Mouse (Mus musculus): ENCODE results near the gene Txndc15. TPM values are rescaled to one million over a fixed set of nuclear protein-coding genes. Genes with fewer than 3 reads are reported as not detected.

Gene Txndc15
- polyA plus RNA-seq, 1 experiment, result 50.8 TPM

GRCm38 (mm10) chr13:55737885-55738284 is 23.4 kb downstream of the Txndc15 start:
- H3K4me3 ChIP-seq (ENCODE audit: control insufficient read depth, insufficient read depth, low read length), result no peak overlapping the region
- no peak for DNase-seq
- H3K4me1 ChIP-seq (replicated peaks; ENCODE audit: control insufficient read depth, insufficient read depth, low read length), result no peaks in the 10 kb centered on the region
- no peak overlapping the region for H3K27ac ChIP-seq (ENCODE audit: control insufficient read depth, insufficient read depth, low read length)
- WGBS, result 97% methylated on average over 8 of the region's 8 CpGs
- no peaks in the 10 kb centered on the region for H3K27me3 ChIP-seq (ENCODE audit: control insufficient read depth, insufficient read depth, low read length)
- TF ChIP-seq CTCF (IDR thresholded peaks at IDR 0.05; ENCODE audit: borderline replicate concordance, control insufficient read depth, extremely low read depth, insufficient read depth, low read length, poor library complexity), result no peak
- TF ChIP-seq POLR2A (IDR thresholded peaks at IDR 0.05; ENCODE audit: control insufficient read depth, extremely low read depth, insufficient read depth, low read length, poor library complexity), result no peak
- no peaks in the 10 kb centered on the region for H3K36me3 ChIP-seq (ENCODE audit: control insufficient read depth, insufficient read depth, low read length)

- H3K4me3 ChIP-seq (ENCODE audit: control insufficient read depth, insufficient read depth, low read length), result no peak overlapping the region
- H3K27me3 ChIP-seq (ENCODE audit: control insufficient read depth, insufficient read depth, low read length), result no peaks in the 10 kb centered on the region
- H3K27ac ChIP-seq (ENCODE audit: control insufficient read depth, insufficient read depth, low read length), result no peak overlapping the region
- no peaks in the 10 kb centered on the region for H3K36me3 ChIP-seq (ENCODE audit: control insufficient read depth, insufficient read depth, low read length)
- TF ChIP-seq CTCF (IDR thresholded peaks at IDR 0.05; ENCODE audit: borderline replicate concordance, control insufficient read depth, extremely low read depth, insufficient read depth, low read length, poor library complexity) (no peak), POLR2A (IDR thresholded peaks at IDR 0.05; ENCODE audit: control insufficient read depth, extremely low read depth, insufficient read depth, low read length, poor library complexity) (no peak)
- 96% methylated on average over 8 of the region's 8 CpGs for WGBS
- no peaks in the 10 kb centered on the region for H3K4me1 ChIP-seq (replicated peaks; ENCODE audit: control insufficient read depth, insufficient read depth, low read length)
- DNase-seq, result no peak
Observed at GRCm38 (mm10) chr13:55742306-55742705, 27.9 kb downstream of the Txndc15 start.

GRCm38 (mm10) chr13:55754380-55754779 is 39.9 kb downstream of the Txndc15 start:
- no peaks in the 10 kb centered on the region for H3K4me1 ChIP-seq (replicated peaks; ENCODE audit: control insufficient read depth, insufficient read depth, low read length)
- H3K4me3 ChIP-seq (ENCODE audit: control insufficient read depth, insufficient read depth, low read length), result no peak overlapping the region
- TF ChIP-seq CTCF (IDR thresholded peaks at IDR 0.05; ENCODE audit: borderline replicate concordance, control insufficient read depth, extremely low read depth, insufficient read depth, low read length, poor library complexity), result no peak
- no peak for TF ChIP-seq POLR2A (IDR thresholded peaks at IDR 0.05; ENCODE audit: control insufficient read depth, extremely low read depth, insufficient read depth, low read length, poor library complexity)
- H3K27me3 ChIP-seq (ENCODE audit: control insufficient read depth, insufficient read depth, low read length), result no peaks in the 10 kb centered on the region
- no peak for DNase-seq
- 44% methylated on average over 13 of the region's 13 CpGs for WGBS
- no peaks in the 10 kb centered on the region for H3K36me3 ChIP-seq (ENCODE audit: control insufficient read depth, insufficient read depth, low read length)
- H3K27ac ChIP-seq (ENCODE audit: control insufficient read depth, insufficient read depth, low read length), result no peak overlapping the region

DNA sequence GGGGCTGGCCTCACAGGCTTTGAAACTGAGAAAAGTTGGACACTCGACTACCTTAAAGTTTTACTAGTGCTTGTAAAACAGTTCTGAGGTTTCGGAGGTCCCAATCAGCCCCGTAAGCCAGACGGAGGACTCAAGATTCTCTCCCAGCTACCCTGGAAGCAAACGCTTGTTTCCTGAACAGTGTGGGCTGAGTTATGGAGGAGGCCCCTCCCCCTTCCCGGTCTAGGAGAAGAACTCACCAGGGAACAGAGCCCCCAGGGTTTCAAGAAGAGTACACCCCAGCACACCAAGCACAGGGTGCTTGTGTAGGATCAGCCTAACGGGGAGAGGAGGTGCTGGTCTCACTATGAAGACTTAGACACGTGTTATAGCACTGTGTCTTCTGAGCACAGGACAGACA is 42.3 kb downstream of the Txndc15 start:
- no peaks in the 10 kb centered on the region for H3K36me3 ChIP-seq (ENCODE audit: control insufficient read depth, insufficient read depth, low read length)
- 79% methylated on average over 8 of the region's 8 CpGs for WGBS
- no peak for TF ChIP-seq POLR2A (IDR thresholded peaks at IDR 0.05; ENCODE audit: control insufficient read depth, extremely low read depth, insufficient read depth, low read length, poor library complexity)
- no peak for TF ChIP-seq CTCF (IDR thresholded peaks at IDR 0.05; ENCODE audit: borderline replicate concordance, control insufficient read depth, extremely low read depth, insufficient read depth, low read length, poor library complexity)
- no peak overlapping the region for H3K27ac ChIP-seq (ENCODE audit: control insufficient read depth, insufficient read depth, low read length)
- DNase-seq, result no peak
- H3K4me1 ChIP-seq (replicated peaks; ENCODE audit: control insufficient read depth, insufficient read depth, low read length), result no peaks in the 10 kb centered on the region
- H3K4me3 ChIP-seq (ENCODE audit: control insufficient read depth, insufficient read depth, low read length), result no peak overlapping the region
- no peaks in the 10 kb centered on the region for H3K27me3 ChIP-seq (ENCODE audit: control insufficient read depth, insufficient read depth, low read length)

DNA sequence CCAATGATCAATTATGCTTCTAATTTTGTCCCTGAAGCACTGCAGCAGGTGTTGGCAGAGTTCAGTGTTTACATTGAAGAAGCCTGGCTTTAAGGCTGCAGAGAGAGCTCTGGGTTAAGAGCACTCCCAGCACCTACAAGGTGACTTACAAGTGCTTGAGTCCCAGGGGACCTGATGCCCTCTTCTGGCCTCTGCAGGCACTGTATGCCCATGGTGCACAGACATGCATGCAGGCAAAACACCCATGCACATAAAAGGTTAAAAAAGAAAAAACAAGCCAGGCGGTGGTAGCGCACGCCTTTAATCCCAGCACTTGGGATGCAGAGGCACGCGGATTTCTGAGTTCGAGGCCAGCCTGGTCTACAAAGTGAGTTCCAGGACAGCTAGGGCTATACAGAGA is 43.2 kb downstream of the Txndc15 start:
- 95% methylated on average over 6 of the region's 6 CpGs for WGBS
- TF ChIP-seq CTCF (IDR thresholded peaks at IDR 0.05; ENCODE audit: borderline replicate concordance, control insufficient read depth, extremely low read depth, insufficient read depth, low read length, poor library complexity) (no peak), POLR2A (IDR thresholded peaks at IDR 0.05; ENCODE audit: control insufficient read depth, extremely low read depth, insufficient read depth, low read length, poor library complexity) (no peak)

DNA sequence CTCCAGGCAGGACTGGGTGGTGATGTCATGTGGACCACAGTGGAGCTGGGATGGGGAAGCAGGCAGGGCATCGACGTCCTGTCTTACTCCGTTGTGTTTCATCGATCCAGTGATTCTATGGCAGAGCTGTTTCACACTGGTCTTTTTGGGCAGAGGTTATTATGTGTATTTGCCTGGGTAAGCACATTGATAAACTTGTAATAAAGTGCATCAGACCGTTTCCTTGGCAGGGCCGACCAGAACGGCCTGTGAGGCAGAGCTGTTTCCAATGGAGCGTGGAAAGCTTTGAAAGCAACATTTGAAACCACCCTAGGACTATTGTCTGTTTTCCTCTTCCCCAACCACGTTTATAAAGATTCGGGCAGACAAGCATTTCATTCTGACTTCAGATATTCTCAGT is 46.1 kb downstream of the Txndc15 start:
- Histone ChIP-seq H3K4me1 (replicated peaks; ENCODE audit: control insufficient read depth, insufficient read depth, low read length) (no peaks in the 10 kb centered on the region), H3K36me3 (ENCODE audit: control insufficient read depth, insufficient read depth, low read length) (no peaks in the 10 kb centered on the region), H3K27ac (ENCODE audit: control insufficient read depth, insufficient read depth, low read length) (no peak overlapping the region), H3K27me3 (ENCODE audit: control insufficient read depth, insufficient read depth, low read length) (no peaks in the 10 kb centered on the region), H3K4me3 (ENCODE audit: control insufficient read depth, insufficient read depth, low read length) (no peak overlapping the region)
- TF ChIP-seq POLR2A (IDR thresholded peaks at IDR 0.05; ENCODE audit: control insufficient read depth, extremely low read depth, insufficient read depth, low read length, poor library complexity), result no peak
- no peak for TF ChIP-seq CTCF (IDR thresholded peaks at IDR 0.05; ENCODE audit: borderline replicate concordance, control insufficient read depth, extremely low read depth, insufficient read depth, low read length, poor library complexity)
- no peak for DNase-seq
- WGBS, result 88% methylated on average over 10 of the region's 10 CpGs

More for the DNA sequence above, 43.2 kb downstream of the Txndc15 start:
- H3K27ac ChIP-seq (ENCODE audit: control insufficient read depth, insufficient read depth, low read length), result no peak overlapping the region
- no peaks in the 10 kb centered on the region for H3K27me3 ChIP-seq (ENCODE audit: control insufficient read depth, insufficient read depth, low read length)
- H3K4me1 ChIP-seq (replicated peaks; ENCODE audit: control insufficient read depth, insufficient read depth, low read length), result no peaks in the 10 kb centered on the region
- no peaks in the 10 kb centered on the region for H3K36me3 ChIP-seq (ENCODE audit: control insufficient read depth, insufficient read depth, low read length)
- H3K4me3 ChIP-seq (ENCODE audit: control insufficient read depth, insufficient read depth, low read length), result no peak overlapping the region
- DNase-seq, result no peak

DNA sequence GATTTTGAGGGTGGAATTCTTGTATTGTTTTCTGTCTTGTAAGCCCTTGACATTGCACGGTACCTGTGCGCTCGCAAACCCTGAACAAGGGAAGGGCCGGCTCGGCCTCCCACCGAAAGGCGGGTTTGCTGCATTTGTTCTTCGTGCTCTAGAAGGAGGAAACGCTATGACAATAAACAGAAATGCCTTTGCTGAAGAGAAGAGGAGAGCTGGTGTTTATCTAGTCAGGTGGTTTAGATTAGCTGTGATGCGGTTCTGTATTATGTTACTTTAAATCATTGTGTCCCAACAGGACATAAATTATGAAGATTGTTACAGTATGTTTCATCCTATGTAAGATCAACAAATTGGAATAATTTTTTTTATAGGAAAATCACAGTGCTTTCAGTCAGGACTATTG is 47.0 kb downstream of the Txndc15 start:
- Histone ChIP-seq H3K36me3 (ENCODE audit: control insufficient read depth, insufficient read depth, low read length) (no peaks in the 10 kb centered on the region), H3K4me3 (ENCODE audit: control insufficient read depth, insufficient read depth, low read length) (no peak overlapping the region), H3K27ac (ENCODE audit: control insufficient read depth, insufficient read depth, low read length) (no peak overlapping the region), H3K4me1 (replicated peaks; ENCODE audit: control insufficient read depth, insufficient read depth, low read length) (no peaks in the 10 kb centered on the region), H3K27me3 (ENCODE audit: control insufficient read depth, insufficient read depth, low read length) (no peaks in the 10 kb centered on the region)
- TF ChIP-seq CTCF (IDR thresholded peaks at IDR 0.05; ENCODE audit: borderline replicate concordance, control insufficient read depth, extremely low read depth, insufficient read depth, low read length, poor library complexity), result no peak
- WGBS, result 97% methylated on average over 10 of the region's 10 CpGs
- no peak for DNase-seq
